Mouse (Mus musculus) ES-Bruce4 (cell line): ENCODE measurements around the gene Zfp575.

Experiments used
- CTCF ChIP-seq: IDR thresholded peaks from one replicate; pipeline ENCODE4 v1.8.1; 2011; ENCODE audit warnings: low read depth, low read length
- EP300 ChIP-seq: IDR thresholded peaks from 2 replicates; pipeline ENCODE4 v1.6.1; 2011; ENCODE audit warnings: low read depth, low read length; ENCODE audit not compliant: insufficient read depth
- POLR2A ChIP-seq: IDR thresholded peaks from one replicate; pipeline ENCODE4 v1.8.1; 2011; ENCODE audit warnings: low read length; ENCODE audit not compliant: insufficient read depth

DNA sequence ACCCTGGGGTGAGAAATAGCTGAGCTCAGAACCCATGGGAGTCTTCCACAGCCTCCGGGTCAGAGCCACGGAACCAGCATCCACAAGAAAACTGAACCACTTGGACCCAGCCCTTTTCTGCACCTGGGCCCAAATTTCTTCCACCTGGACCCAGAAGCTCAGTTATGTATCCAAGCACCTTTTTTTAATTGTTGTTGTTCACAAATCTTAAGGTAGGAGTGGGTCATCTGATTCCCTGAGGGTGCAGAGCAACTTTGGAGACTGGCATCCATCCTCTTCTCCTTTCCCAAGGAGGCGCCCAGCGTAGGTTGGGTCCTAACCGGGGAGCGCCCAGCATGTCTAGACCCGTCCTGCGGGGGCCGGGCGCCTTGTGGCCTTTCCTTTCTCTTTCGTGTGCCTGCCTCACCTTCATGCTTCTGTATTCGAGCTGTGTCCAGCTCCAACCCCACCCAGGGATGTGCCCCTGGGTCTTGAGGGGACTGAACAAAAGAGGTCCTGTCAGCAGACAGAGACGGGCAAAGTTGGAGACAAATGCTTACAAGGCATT, 41.3 kb downstream of the Zfp575 start, which contains the start of the genes Pinlyp and Xrcc1:
- TF ChIP-seq POLR2A (no peak), CTCF (no peak), EP300 (no peak)
